Mouse (Mus musculus) lung, adult 2 months (tissue): ENCODE results near the gene Dock10. TPM values are rescaled to one million over a fixed set of nuclear protein-coding genes. Genes with fewer than 3 reads are reported as not detected.

ENCODE experiments used
- DNase-seq: peaks from one replicate; pipeline ENCODE4 v3.0.0; 2022
- H3K4me1 ChIP-seq: fragments of 200-500 bp; 2 replicates; pipeline ENCODE4 v1.6.1; 2011; ENCODE audit warnings: low read length; ENCODE audit not compliant: control insufficient read depth, insufficient read depth
- H3K4me3 ChIP-seq: fragments of 200-500 bp; replicated peaks from 2 replicates; pipeline ENCODE3; 2011; ENCODE audit warnings: low read depth, mild to moderate bottlenecking, control low read depth, low read length; ENCODE audit errors: extremely low read depth
- CTCF ChIP-seq: fragments of 200-500 bp; IDR thresholded peaks from 2 replicates; pipeline ENCODE4 v1.5.1; 2011; ENCODE audit warnings: mild to moderate bottlenecking, low read length, control low read depth; ENCODE audit not compliant: insufficient read depth
- POLR2A ChIP-seq: fragments of 200-500 bp; IDR thresholded peaks from 2 replicates; pipeline ENCODE4 v1.6.1; 2011; ENCODE audit warnings: low read depth, mild to moderate bottlenecking, control low read depth, low read length, borderline replicate concordance; ENCODE audit errors: extremely low read depth
- WGBS: fragments of 180-500 bp; shearing (Covaris S2); methylation state at CpG from one replicate; pipeline ENCODE4 v1.1.7; 2018; 5-methylcytosine and 5-hydroxymethylcytosine counted together
- polyA plus RNA-seq: library from polyadenylated mRNA; depleted of rRNA; stranded (reverse); fragments of >200 nt; gene quantifications from 2 replicates; pipeline ENCODE4 v1.2.3, GENCODE M21; 2012

Gene Dock10
- polyA plus RNA-seq, 1 experiment = 13.6 TPM

- no peaks in the 10 kb centered on the region for H3K4me1 ChIP-seq
- TF ChIP-seq CTCF (no peak), POLR2A (no peak)
- no peak overlapping the region for H3K4me3 ChIP-seq
- no peak for DNase-seq
- 78% methylated on average over 9 of the region's 9 CpGs for WGBS
These were observed 255.7 kb downstream of the Dock10 start for GRCm38 (mm10) chr1:80502456-80503165.

GRCm38 (mm10) chr1:80499264-80499663 lies 259.1 kb downstream of the Dock10 start:
- TF ChIP-seq POLR2A = no peak
- no peak for TF ChIP-seq CTCF
- H3K4me3 ChIP-seq = no peak overlapping the region
- no peaks in the 10 kb centered on the region for H3K4me1 ChIP-seq
- DNase-seq = no peak
- WGBS = 74% methylated on average over 7 of the region's 7 CpGs

GRCm38 (mm10) chr1:80496360-80496759 lies 262.0 kb downstream of the Dock10 start:
- Histone ChIP-seq H3K4me3 (no peak overlapping the region), H3K4me1 (no peaks in the 10 kb centered on the region)
- TF ChIP-seq CTCF (no peak), POLR2A (no peak)
- no peak for DNase-seq
- WGBS = 71% methylated on average over 4 of the region's 4 CpGs

GRCm38 (mm10) chr1:80483419-80483818 lies 274.9 kb downstream of the Dock10 start:
- TF ChIP-seq CTCF (no peak), POLR2A (no peak)
- no peak for DNase-seq
- Histone ChIP-seq H3K4me1 (no peaks in the 10 kb centered on the region), H3K4me3 (no peak overlapping the region)
- 68% methylated on average over 5 of the region's 5 CpGs for WGBS

- Histone ChIP-seq H3K4me3 (no peak overlapping the region), H3K4me1 (no peaks in the 10 kb centered on the region)
- TF ChIP-seq CTCF (no peak), POLR2A (no peak)
- 44% methylated on average over 1 of the region's 1 CpGs for WGBS
- DNase-seq = no peak
These were observed 283.4 kb downstream of the Dock10 start for GRCm38 (mm10) chr1:80474942-80475341.

- DNase-seq = no peak
- WGBS = 91% methylated on average over 1 of the region's 1 CpGs
- TF ChIP-seq POLR2A (no peak), CTCF (no peak)
- H3K4me1 ChIP-seq = no peaks in the 10 kb centered on the region
- H3K4me3 ChIP-seq = no peak overlapping the region
These were observed 285.9 kb downstream of the Dock10 start for GRCm38 (mm10) chr1:80472395-80472794.

- no peak within 1 kb of the TSS for H3K4me3 ChIP-seq
- 75% methylated on average over 6 of the region's 6 CpGs for WGBS
- H3K4me1 ChIP-seq = no peaks in the 10 kb centered on the region
- no peak for DNase-seq
- no peak for TF ChIP-seq POLR2A
- no peak for TF ChIP-seq CTCF
These were observed 297.0 kb downstream of the Dock10 start, which contains the start of gene Gm45261 for GRCm38 (mm10) chr1:80461348-80461747. Gene Gm45261, minus strand, starts transcription at chr1:80461448.

- DNase-seq = no peak
- H3K4me3 ChIP-seq = no peak overlapping the region
- WGBS = 84% methylated on average over 1 of the region's 1 CpGs
- H3K4me1 ChIP-seq = no peaks in the 10 kb centered on the region
- TF ChIP-seq POLR2A (no peak), CTCF (no peak)
These were observed 298.4 kb downstream of the Dock10 start for GRCm38 (mm10) chr1:80459923-80460322.

- no peak for DNase-seq
- Histone ChIP-seq H3K4me3 (no peak overlapping the region), H3K4me1 (no peaks in the 10 kb centered on the region)
- no peak for TF ChIP-seq CTCF
- TF ChIP-seq POLR2A = no peak
These were observed 298.9 kb downstream of the Dock10 start for GRCm38 (mm10) chr1:80459477-80459876.

- 56% methylated on average over 2 of the region's 2 CpGs for WGBS
- DNase-seq = no peak
- TF ChIP-seq CTCF (no peak), POLR2A (no peak)
These were observed 304.4 kb downstream of the Dock10 start for GRCm38 (mm10) chr1:80453971-80454370.

More at GRCm38 (mm10) chr1:80453971-80454370, 304.4 kb downstream of the Dock10 start:
- Histone ChIP-seq H3K4me3 (no peak overlapping the region), H3K4me1 (no peaks in the 10 kb centered on the region)
